In the genomic region with DNA sequence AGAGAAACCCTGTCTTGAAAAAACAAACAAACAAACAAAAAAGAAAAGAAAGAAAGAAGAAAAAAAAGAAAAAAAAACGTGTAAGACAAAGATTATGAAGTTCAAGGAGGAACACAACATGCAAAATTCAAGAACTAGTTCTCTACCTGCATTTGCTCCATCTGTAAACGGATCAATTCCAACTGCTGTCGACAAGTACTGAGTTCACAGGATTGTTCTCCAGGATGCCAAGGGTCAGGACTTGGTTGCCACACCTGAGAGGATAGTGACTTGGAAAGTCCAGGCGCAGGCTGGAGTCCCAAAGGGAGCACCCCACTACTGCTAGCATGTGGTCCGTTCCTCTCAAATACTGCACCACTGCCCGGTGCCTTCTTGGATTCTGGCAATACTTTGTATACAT, we compare ENCODE assay signal across 27 mouse cellular contexts. TPM values are rescaled to one million over a fixed set of nuclear protein-coding genes. Genes with fewer than 3 reads are reported as not detected.
DNase-seq lines count a peak whose midpoint lies in the region; ATAC-seq and TF ChIP-seq lines count a peak whose summit lies in the region.
"Had no signal": no experiment of that assay in that cellular context is flagged by ENCODE, and none has a peak within 500 bp of the region (broad histone marks: within the 10 kb centered on the region; RNA-seq: fewer than 3 reads in every experiment).

No protein-coding gene starts in this region.

- intact Hi-C loops in heart, postnatal 10 days (cut with DNase I) = no loop called here

- ATAC-seq in heart, postnatal 0 days (ENCODE audit: insufficient read depth, low read depth) = no peak; the same call in 1 of the 2 replicates
- ATAC-seq in liver, postnatal 0 days = peak; percentile 40; the same call in 1 of the 2 replicates
- ATAC-seq: activated CD4-positive, CD25-positive, alpha-beta regulatory T cell, adult 4 months; CD4-positive, CD25-positive, alpha-beta regulatory T cell, adult 4 months; forebrain, embryonic 13.5 days; Patski had no signal

- WGBS in heart, postnatal 0 days = 87% methylated on average over 6 of the region's 6 CpGs
- WGBS in liver, postnatal 0 days (ENCODE audit: insufficient replicate concordance) = 74% methylated on average over 6 of the region's 6 CpGs

- TF ChIP-seq CTCF in heart, postnatal 0 days (IDR thresholded peaks at IDR 0.05; ENCODE audit: low read depth) = no peak
- TF ChIP-seq CTCF in liver, postnatal 0 days (IDR thresholded peaks at IDR 0.05; ENCODE audit: low read depth) = no peak

- H3K4me1 ChIP-seq in heart, postnatal 0 days (ENCODE audit: control insufficient read depth, insufficient read depth) = peaks cover 18% of the 10 kb centered on the region; the same call in 1 of the 2 replicates
- H3K4me1 ChIP-seq in liver, postnatal 0 days (ENCODE audit: insufficient read depth) = peaks cover 6% of the 10 kb centered on the region
- H3K4me1 ChIP-seq: embryonic facial prominence, embryonic 12.5 days; forebrain, embryonic 13.5 days had no signal

- H3K4me3 ChIP-seq in heart, postnatal 0 days (ENCODE audit: low read depth, low read length) = no peak overlapping the region
- H3K4me3 ChIP-seq in liver, postnatal 0 days (ENCODE audit: low read depth, low read length) = no peak overlapping the region
- H3K4me3 ChIP-seq: embryonic facial prominence, embryonic 10.5 days; embryonic facial prominence, embryonic 12.5 days; forebrain, embryonic 13.5 days had no signal

- peak; percentile 23 for DNase-seq in gastrocnemius, adult 18-20 months (ENCODE audit: low spot score)
- DNase-seq in gastrocnemius, postnatal 4 days (ENCODE audit: low spot score in 2 of 2) = no peak
- peak; percentile 87 for DNase-seq in heart, adult 11 months
- no peak for DNase-seq in heart, postnatal 10 days
- DNase-seq in heart, postnatal 0 days (ENCODE audit: low spot score) = no peak
- no peak for DNase-seq in heart, postnatal 4 days
- DNase-seq in liver, postnatal 0 days = no peak
- no peak for DNase-seq in liver
- DNase-seq: adrenal gland, adult 8-10 months; adrenal gland, postnatal 14 days; adrenal gland, postnatal 36 days; cerebellum, adult 11-12 months; cerebellum, adult 2 months; cerebellum, adult 9-10 months; cerebellum, postnatal 10 days; cerebellum, postnatal 25 days had no signal

- no peak overlapping the region for H3K9ac ChIP-seq in heart, postnatal 0 days (replicated peaks; ENCODE audit: low read depth, low read length)
- no peak overlapping the region for H3K9ac ChIP-seq in liver, postnatal 0 days (replicated peaks)
- H3K9ac ChIP-seq: embryonic facial prominence, embryonic 12.5 days; forebrain, embryonic 13.5 days had no signal

- H3K4me2 ChIP-seq in heart, postnatal 0 days (ENCODE audit: low read depth, low read length) = no peak overlapping the region
- no peak overlapping the region for H3K4me2 ChIP-seq in liver, postnatal 0 days (ENCODE audit: low read depth, low read length)
- H3K4me2 ChIP-seq: embryonic facial prominence, embryonic 12.5 days; forebrain, embryonic 13.5 days had no signal

- H3K27ac ChIP-seq in heart, postnatal 0 days (ENCODE audit: low read depth) = 0 out of 2 replicates have a peak overlapping the region, but pooled peaks have one; percentile 67
- H3K27ac ChIP-seq in liver, postnatal 0 days (ENCODE audit: low read depth) = no peak overlapping the region
- H3K27ac ChIP-seq: embryonic facial prominence, embryonic 10.5 days; embryonic facial prominence, embryonic 12.5 days; forebrain, embryonic 13.5 days had no signal

- no peaks in the 10 kb centered on the region for H3K27me3 ChIP-seq in heart, postnatal 0 days (ENCODE audit: control insufficient read depth, insufficient read depth, low read length)
- H3K27me3 ChIP-seq in liver, postnatal 0 days (ENCODE audit: insufficient read depth, low read length) = no peaks in the 10 kb centered on the region
- H3K27me3 ChIP-seq: CH12.LX; embryonic facial prominence, embryonic 12.5 days; forebrain, embryonic 13.5 days; Patski had no signal

- TF ChIP-seq EP300 in heart, postnatal 0 days (IDR thresholded peaks at IDR 0.05; ENCODE audit: low read depth) = no peak
- TF ChIP-seq EP300 in liver, postnatal 0 days (IDR thresholded peaks at IDR 0.05; ENCODE audit: low read depth) = no peak

- H3K9me3 ChIP-seq in heart, postnatal 0 days (replicated peaks; ENCODE audit: control insufficient read depth, low read length) = no peaks in the 10 kb centered on the region
- H3K9me3 ChIP-seq in liver, postnatal 0 days (ENCODE audit: low read length) = no peaks in the 10 kb centered on the region
- H3K9me3 ChIP-seq: embryonic facial prominence, embryonic 10.5 days; embryonic facial prominence, embryonic 12.5 days; forebrain, embryonic 13.5 days; G1E had no signal

- peaks cover 34% of the 10 kb centered on the region for H3K36me3 ChIP-seq in heart, postnatal 0 days (replicated peaks; ENCODE audit: control insufficient read depth, insufficient read depth, low read length)
- H3K36me3 ChIP-seq in liver, postnatal 0 days (replicated peaks; ENCODE audit: insufficient read depth, low read length) = peaks cover 34% of the 10 kb centered on the region

RNA-seq across cellular contexts. Expression of a gene that starts 26.9 kb away (rescaled TPM):
- total RNA-seq in gastrocnemius, adult 18-20 months (2021) = 10 to 100 TPM; 14.1 to 19.8 TPM
- 10 to 100 TPM; 72.4 to 83.6 TPM for total RNA-seq in gastrocnemius, postnatal 4 days (2021)
- 10 to 100 TPM; 69.9 to 74.6 TPM for total RNA-seq in heart, postnatal 10 days (2021)
- total RNA-seq in heart, postnatal 0 days (2014; rRNA removed; ENCODE audit: low replicate concordance) = 49.7 and 67.6 TPM in 2 replicates
- polyA plus RNA-seq in heart, postnatal 0 days (2015; fragmentation: Nextera tagmentation; extraction: Ambion mirVana) = 140 and 150 TPM in 2 replicates
- total RNA-seq in heart, postnatal 4 days (2021) = 10 to 100 TPM; 70.4 to 72.6 TPM
- polyA plus RNA-seq in liver, postnatal 0 days (2015; fragmentation: Nextera tagmentation; extraction: Ambion mirVana) = 198 and 215 TPM in 2 replicates

RNA-seq across cellular contexts. Expression of a gene that starts 31.4 kb away (rescaled TPM):
- 10 to 100 TPM; 58.4 to 80.2 TPM for total RNA-seq in gastrocnemius, adult 18-20 months (2021)
- 10 to 100 TPM; 54.8 to 60.3 TPM for total RNA-seq in gastrocnemius, postnatal 4 days (2021)
- 10 to 100 TPM; 29.9 to 32.0 TPM for total RNA-seq in heart, postnatal 10 days (2021)
- 24.2 and 30.6 TPM in 2 replicates for total RNA-seq in heart, postnatal 0 days (2014; rRNA removed; ENCODE audit: low replicate concordance)
- polyA plus RNA-seq in heart, postnatal 0 days (2015; fragmentation: Nextera tagmentation; extraction: Ambion mirVana) = 27.4 and 29.7 TPM in 2 replicates
- 10 to 100 TPM; 34.5 to 38.7 TPM for total RNA-seq in heart, postnatal 4 days (2021)
- polyA plus RNA-seq in liver, postnatal 0 days (2015; fragmentation: Nextera tagmentation; extraction: Ambion mirVana) = 65.6 and 98.1 TPM in 2 replicates

RNA-seq across cellular contexts. Expression of a gene that starts 47.3 kb away (rescaled TPM):
- total RNA-seq in gastrocnemius, adult 18-20 months (2021) = not detected
- total RNA-seq in gastrocnemius, postnatal 4 days (2021) = not detected
- not detected for total RNA-seq in heart, postnatal 10 days (2021)
- not detected in 2 replicates for total RNA-seq in heart, postnatal 0 days (2014; rRNA removed; ENCODE audit: low replicate concordance)
- not detected in 2 replicates for polyA plus RNA-seq in heart, postnatal 0 days (2015; fragmentation: Nextera tagmentation; extraction: Ambion mirVana)
- not detected for total RNA-seq in heart, postnatal 4 days (2021)
- not detected in 2 replicates for polyA plus RNA-seq in liver, postnatal 0 days (2015; fragmentation: Nextera tagmentation; extraction: Ambion mirVana)
- total RNA-seq: adrenal gland, adult 18-20 months; adrenal gland, adult 8-10 months; adrenal gland, postnatal 14 days; adrenal gland, postnatal 36 days; CH12.LX had no signal
- polyA plus RNA-seq: CD4-positive, CD25-positive, alpha-beta regulatory T cell, adult 4 months; cerebellum, adult 2 months; cortical plate, adult 2 months; embryonic facial prominence, embryonic 12.5 days; forebrain, embryonic 11.5 days; forebrain, embryonic 13.5 days; G1E; Patski had no signal

RNA-seq across cellular contexts. Expression of a gene that starts 53.2 kb away (rescaled TPM):
- total RNA-seq in gastrocnemius, adult 18-20 months (2021) = 1 to 10 TPM; 1.3 to 1.6 TPM
- total RNA-seq in gastrocnemius, postnatal 4 days (2021) = 1 to 10 TPM; 3.2 to 3.7 TPM
- 1 to 10 TPM; 2.0 to 2.3 TPM for total RNA-seq in heart, postnatal 10 days (2021)
- total RNA-seq in heart, postnatal 0 days (2014; rRNA removed; ENCODE audit: low replicate concordance) = not detected in 2 replicates
- 0.97 and 1.2 TPM in 2 replicates for polyA plus RNA-seq in heart, postnatal 0 days (2015; fragmentation: Nextera tagmentation; extraction: Ambion mirVana)
- 1 to 10 TPM; 1.2 to 2.0 TPM for total RNA-seq in heart, postnatal 4 days (2021)
- 0.88 and 0.99 TPM in 2 replicates for polyA plus RNA-seq in liver, postnatal 0 days (2015; fragmentation: Nextera tagmentation; extraction: Ambion mirVana)

Comparison
In these comparisons a context has a peak if more than half of its experiments do, and no peak if none do; other contexts are left out.
1. DNase-seq: peak in gastrocnemius, adult 18-20 months (single experiment) and heart, adult 11 months (single experiment); none in gastrocnemius, postnatal 4 days (0 of 2), heart, postnatal 10 days (0 of 2), heart, postnatal 0 days (single experiment), heart, postnatal 4 days (single experiment), liver, postnatal 0 days (single experiment) and liver (single experiment).